Mouse (Mus musculus) olfactory bulb, adult 2 months (tissue): Measurements from ENCODE around the gene E130114P18Rik.

ENCODE experiments used
- CTCF ChIP-seq: fragments of 200-500 bp; IDR thresholded peaks from 2 replicates; pipeline ENCODE4 v1.5.1; 2012; ENCODE audit warnings: low read depth, mild to moderate bottlenecking, low read length, moderate library complexity; ENCODE audit not compliant: insufficient read depth
- POLR2A ChIP-seq: fragments of 200-500 bp; IDR thresholded peaks from 2 replicates; pipeline ENCODE4 v1.6.1; 2012; ENCODE audit warnings: mild to moderate bottlenecking, low read depth, low read length, moderate library complexity; ENCODE audit not compliant: insufficient read depth

DNA sequence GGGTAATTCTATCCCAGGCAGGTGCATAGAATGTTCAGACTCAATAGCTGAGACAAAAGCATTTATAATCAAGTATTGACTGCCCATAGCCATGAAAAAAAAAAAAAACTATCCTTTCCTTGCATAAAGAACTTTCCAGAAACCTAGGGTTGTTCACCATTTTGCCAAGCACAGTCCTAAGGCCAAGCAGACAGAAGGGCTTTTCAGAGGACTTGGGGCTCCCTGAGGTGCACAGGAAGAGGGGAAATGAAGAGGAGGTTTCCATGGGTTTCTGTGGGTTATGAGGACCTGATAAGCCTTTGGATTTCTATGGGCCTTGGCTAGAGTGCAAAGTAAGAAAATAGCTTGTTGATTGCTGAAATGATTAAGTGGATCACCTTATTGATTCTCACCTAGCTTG is 107.5 kb downstream of the E130114P18Rik start:
- no peak for TF ChIP-seq CTCF
- no peak for TF ChIP-seq POLR2A
